Mouse (Mus musculus): ENCODE data around the gene Tep1. TPM values are rescaled to one million over a fixed set of nuclear protein-coding genes. Genes with fewer than 3 reads are reported as not detected.
"Not testable (repeated sequence)": the region's sequence is repeated elsewhere in the genome, so short reads cannot be mapped to it uniquely, and the experiment has no call there.

Gene Tep1
- total and polyA plus RNA-seq, 3 experiments, result 15.5 to 18.9 (median 17.5) TPM

DNA sequence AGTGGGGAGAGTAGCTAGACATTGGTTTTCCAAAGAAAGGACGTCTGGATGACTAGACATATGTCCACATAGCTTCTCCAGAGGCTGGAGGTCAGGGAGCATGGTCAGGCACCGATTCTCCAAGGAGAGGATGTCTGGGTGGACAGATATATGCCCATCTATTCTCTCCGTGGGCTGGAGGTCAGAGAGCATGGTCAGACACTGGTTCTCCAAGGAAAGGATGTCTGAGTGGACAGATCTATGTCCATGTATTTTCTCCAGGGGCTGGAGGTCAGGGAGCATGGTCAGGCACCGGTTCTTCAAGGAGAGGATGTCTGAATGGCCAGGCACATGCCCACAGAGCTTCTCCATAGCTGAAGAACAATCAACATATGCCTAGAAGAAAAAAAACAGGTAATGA lies 2.1 kb downstream of the Tep1 start:
- DNase-seq, result no peak

DNA sequence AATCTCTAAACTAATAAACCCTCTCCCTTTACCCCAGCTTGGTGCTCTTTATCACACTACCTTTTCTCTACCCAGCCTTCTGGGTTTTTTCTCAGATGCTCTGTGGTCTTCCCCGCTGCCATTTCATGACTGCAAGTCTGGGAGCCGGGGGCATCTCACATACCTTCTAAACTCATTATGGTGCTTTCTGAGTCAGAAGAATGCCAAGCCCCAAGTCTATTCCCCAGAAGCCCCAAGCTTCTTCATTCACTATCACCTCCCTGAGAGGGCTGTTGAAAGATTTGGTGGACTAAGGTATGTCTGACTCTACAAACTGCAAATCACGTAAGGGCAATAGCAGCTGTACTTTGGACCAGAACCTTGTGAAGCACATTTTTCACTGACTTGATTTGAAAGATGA lies 3.4 kb downstream of the Tep1 start:
- no peak for DNase-seq

DNA sequence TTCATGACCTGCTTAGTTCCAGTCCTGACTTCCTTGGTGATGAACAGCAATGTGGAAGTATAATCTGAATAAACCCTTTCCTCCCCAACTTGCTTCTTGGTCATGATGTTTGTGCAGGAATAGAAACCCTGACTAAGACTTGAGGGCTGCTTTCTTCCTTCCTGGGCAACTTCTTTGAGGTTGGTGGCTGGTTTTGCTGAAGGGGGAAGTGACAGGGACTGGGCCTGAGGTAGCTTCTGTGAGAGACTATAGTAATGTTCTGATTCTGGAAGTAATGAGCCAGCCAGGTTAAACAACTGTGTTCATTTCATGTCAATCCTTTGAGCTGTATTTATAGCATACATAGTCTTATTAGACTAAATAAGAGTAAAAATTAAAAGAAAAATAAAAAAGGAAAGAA lies 5.4 kb downstream of the Tep1 start:
- not testable (repeated sequence) for DNase-seq

DNA sequence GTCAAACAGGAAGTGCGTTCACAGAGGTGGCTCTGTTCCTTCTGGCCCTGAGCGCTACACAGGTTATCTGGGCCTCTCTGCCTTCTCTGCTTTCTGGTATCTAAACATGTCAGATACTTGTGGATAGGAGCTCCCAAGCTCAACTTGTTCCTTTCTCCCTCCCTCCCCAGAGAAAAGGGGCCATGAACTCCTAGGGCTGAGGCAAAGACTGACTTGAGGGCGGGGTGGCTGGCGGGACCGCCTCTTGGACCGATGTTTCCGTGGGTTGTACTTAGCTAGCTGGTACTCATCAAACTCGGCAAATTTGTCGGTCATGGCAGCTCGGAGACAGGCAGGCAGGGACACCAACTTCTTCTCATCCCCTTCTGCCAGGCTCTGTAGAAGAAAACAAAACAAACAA lies 7.7 kb downstream of the Tep1 start:
- no peak for DNase-seq

DNA sequence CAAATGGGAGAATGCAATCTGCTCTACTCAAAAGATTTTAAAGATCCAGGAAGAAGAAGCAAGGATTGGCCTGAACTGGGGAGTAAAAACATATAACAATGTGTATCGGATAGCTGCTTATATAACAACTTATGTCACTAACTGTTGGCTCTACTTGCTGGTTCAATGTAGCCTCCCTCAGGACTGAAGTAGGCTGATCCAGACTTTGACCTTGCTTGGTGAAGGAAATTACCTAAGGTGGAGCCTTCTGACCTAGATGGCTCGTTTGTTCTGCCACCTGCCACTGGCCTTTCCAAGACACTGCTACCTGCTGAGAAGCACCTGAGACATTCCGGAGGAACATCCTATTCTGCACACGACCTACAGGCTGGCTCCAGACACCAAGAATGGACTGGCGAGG lies 14.6 kb downstream of the Tep1 start:
- DNase-seq, result no peak

DNA sequence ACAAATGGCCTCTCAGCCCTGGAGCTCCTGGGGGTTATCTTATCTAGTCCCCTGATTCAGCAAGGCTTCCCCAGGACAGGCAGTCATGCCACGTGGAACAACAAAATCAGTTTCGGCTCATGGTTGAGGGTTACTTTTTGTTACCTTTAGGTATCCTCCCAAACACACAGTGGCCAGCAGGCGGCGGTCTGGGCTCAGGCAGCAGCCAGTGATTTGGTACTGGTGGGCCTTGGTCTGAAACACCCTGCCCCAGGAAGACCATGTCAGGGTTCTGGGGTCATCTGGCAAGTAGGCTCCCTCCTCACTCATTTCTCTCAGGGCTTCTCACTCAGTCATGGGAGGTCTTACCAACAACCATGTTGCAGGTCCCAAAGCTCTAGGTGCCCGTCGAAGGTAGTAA lies 33.1 kb downstream of the Tep1 start:
- no peak for DNase-seq

DNA sequence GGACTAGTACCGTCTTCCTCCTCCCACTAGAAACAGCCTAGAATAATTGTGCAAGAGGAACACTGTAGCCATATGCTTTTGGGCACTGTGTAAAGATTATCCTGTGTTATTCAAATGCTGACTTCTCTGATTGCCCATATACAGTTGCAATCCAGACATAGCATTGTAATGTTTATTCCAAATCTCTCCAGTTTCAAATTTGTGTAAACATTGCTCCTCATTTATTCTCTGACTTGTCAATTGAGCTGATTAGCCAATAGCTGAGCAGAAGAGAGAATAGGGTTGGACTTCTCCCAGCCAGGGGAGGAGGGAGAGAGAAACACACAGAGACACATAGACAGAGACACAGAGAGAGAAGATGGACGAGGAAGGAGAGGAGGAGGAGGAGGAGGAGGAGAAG lies 35.9 kb downstream of the Tep1 start:
- no peak for DNase-seq

DNA sequence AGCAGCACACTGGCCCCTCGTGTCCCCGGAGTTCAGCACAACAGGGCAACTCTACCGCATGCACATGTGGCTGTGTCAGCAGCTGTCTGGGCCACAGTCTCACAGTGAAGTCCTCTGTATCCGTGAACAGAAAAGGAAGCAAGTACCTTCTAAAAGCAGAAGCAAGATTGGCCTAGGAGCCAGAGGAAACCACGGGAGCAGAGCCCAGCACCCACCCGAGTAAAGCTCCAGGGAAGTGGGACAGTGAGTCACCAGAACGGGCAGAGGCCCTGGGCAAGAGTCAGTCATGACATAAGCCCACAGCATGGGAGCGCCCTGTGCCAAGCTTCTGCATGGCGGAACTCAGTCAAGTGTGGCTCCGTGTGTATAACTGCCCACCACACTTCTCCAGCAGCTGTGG lies 36.4 kb downstream of the Tep1 start:
- DNase-seq, result peak; percentile 57

DNA sequence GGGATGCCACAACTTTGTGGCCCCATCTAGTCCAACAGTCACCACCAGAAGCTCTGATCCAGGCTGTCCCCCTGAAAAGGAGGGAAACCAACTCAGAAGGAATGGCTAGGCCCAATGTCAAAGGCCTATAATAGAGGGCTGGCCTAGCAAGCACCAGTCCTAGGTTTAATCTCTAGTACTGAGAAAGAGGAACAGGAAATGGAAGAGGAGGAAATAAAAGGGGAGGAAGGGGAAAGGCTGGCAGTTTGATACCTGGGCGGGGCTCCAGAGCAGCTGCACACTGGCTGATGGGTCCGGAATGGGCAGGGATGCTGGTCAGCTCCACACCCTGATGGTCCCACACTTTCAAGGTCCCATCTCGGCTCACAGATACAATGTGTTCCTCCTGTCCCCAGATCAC lies 40.5 kb downstream of the Tep1 start:
- no peak for DNase-seq

DNA sequence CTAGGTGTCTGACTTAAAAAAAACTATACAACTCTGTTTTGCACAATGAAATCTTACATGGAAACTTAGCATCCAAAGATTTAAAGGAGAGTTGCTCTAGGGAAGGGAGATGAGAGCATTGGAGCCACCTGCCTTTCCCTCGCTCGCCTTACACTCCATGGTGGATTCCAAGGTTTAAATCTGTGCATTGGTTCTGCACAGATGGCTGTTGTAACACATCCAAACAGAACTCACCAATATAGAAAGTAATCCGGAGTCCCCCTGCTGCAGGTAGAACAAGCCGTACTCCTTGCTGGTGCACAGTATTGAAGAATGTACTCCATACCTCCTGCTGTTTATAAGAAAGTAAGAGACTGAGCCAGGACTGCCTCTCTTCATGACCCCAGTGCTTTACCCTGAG lies 43.8 kb downstream of the Tep1 start:
- DNase-seq, result no peak

DNA sequence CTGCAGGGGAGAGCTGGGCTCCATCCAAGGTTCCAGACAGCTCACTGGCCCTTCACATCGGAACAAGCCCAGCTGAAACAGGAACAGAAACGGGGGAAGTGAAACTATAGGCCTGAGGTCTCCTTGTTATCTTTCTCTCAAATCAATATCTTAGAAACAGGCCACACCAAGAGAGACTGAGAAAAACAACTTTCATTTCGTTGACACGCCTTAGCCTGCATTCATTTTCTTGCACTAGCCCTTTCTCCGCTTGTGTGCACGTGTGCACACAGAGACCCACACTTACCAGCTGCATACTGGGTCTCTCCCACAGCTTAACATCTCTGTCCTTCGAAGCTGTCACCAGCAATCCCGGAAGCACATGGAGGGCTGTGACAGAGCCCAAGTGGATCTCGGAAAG lies 46.1 kb downstream of the Tep1 start:
- no peak for DNase-seq

DNA sequence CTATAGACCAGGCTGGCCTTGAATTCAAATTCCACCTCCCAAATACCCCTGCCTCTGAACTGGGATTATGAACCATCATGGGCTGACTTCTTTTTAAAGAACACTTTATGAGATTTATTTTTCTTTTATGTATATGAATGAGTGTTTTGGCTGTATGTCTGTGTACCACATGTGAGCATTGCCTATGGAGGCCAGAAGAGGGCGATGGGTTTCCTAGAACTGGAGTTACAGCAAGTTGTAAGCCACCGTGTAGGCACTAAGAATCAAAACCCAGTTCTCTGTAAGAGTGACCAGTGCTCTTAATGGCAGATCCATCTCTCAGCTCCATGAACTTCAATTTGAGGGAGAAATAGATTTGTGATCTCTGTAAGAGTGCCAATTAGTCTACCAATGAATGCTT lies 47.1 kb downstream of the Tep1 start:
- DNase-seq, result no peak

DNA sequence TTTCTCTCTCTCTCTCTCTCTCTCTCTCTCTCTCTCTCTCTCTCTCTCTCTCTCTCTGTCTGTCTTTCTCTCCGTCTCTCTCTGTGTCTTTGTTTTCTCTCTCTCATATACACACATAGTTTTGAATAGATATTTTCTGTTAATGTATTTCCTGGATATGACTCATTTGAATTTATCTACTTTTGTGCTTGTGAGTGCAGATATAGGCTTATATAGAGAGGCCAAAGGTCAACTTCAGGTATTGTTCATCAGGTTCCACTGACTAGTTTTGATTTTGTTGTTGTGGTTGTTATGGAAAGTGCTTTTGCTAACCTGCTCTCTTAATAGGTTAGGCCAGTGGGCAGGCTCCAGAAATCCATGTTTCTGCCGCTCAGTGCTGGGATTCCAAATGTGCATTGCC lies 57.3 kb downstream of the Tep1 start:
- no peak for DNase-seq

DNA sequence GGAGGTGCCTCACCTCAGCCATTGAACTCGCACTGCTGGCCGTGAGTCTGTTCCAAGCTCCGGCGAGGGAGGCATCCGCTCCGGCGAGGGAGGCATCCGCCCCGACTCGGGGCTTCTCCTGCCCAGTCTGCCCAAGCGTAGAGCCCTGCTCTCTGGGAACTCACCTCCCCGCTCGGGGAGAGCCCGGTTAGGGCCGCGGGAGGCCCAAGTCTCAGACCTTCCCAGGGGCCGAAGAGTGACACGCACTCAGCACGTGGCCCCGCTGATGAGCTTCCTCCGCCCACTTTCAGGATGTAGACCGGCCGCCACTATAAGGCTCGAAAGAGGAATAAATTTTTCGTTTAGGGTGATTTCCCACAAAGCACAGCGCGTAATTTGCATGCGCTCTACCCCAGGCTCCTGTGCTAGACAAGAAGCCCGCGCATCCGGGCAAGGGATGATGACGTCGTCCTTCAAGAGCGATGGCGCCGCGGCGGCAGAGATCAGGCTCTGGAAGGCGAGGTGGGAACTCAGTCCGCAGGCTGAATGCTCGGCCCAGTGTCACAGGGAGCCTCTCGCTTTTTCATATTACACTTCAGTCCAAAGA lies 62.8 kb downstream of the Tep1 start, which contains the start of the genes Ccnb1ip1 and Parp2:
TSS of gene Ccnb1ip1 (minus strand) at position 246 of the 586 bp plus-strand sequence.
TSS of gene Parp2 (plus strand) at position 355 of the 586 bp plus-strand sequence.
- DNase-seq, result peak; percentile 97

DNA sequence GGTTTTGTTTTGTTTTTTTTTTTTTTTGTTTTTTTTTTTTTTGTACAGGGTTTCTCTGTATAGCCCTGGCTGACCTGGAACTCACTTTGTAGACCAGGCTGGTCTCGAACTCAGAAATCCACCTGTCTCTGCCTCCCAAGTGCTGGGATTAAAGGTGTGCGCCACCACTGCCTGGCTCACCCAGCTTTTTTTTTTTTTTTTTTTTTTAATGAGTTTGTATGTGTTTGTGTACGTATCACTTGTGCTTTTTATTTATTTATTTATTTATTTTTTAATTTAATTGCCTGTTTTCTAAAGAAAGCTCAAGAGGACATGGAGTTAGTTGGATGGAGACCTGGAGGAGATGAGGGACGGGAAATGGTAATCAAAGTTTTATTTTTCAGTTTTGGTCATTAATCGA lies 63.9 kb downstream of the Tep1 start:
- DNase-seq, result not testable (repeated sequence)

DNA sequence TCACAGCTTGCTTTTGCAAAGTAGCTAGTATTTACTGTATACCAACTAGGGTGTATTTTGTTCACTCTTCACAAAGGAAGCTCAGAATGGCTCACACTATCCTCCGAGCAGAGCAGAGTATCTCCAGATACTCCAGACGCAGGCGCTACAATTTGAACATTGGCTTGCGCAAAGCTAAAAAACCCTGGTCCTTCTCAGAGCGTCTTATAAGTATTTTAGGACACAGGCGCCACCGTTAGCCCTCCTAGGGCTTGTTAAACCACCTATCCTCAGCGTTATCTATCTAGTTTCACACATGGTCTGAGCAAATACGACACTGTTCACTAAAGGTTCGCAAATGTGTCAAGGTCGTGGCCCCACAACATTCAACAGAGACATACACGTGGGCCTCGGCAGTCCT lies 65.7 kb downstream of the Tep1 start:
- DNase-seq, result no peak

DNA sequence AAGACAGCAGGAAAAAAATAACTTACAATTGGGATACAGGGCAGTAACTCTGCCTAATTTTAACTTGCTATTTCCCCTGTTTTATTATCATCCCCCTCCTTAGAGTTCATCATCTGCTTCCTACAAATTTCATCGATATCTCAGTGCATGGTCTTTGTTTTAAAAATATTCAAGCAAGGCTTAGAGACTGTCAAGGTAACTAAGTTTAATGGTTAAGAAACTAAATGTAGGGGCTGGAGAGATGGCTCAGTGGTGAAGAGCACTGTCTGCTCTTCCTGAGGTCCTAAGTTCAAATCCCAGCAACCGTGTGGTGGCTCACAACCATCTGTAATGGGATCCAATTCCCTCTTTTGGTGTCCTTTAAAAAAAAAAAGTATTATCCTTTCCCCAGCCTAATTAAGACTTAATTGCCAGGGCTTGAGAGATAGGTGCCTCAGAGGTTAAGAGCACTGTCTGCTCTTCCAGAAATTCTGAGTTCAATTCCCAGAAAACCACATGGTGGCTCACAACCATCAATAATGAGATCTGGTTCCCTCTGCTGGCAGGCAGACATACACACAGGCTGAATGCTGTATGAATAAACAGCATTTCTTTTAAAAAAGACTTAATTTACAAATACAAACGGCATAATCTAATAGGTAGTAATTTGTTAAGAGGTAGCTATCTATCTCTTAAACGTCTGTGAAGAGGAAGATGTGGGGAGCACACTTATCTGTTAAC lies 67.4 kb downstream of the Tep1 start:
- DNase-seq, result no peak

DNA sequence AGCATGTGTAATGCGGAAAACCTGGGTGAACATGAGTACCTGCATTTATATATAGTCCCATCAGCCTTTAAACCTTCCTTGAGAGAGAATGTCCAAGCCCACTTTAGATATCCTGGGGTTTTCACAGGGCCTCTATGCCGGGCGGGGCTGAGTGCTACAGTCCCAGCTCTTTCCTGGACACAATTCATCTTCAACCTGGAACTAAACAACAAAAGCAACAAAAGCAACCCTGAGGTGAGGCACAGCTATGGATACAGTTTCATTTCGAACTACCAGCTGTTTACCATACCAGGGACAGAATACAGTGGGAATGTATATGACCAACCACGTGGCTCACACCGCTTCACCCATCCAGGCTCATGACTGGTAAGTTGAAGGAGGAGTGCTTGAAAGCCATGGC lies 67.9 kb downstream of the Tep1 start:
- no peak for DNase-seq

DNA sequence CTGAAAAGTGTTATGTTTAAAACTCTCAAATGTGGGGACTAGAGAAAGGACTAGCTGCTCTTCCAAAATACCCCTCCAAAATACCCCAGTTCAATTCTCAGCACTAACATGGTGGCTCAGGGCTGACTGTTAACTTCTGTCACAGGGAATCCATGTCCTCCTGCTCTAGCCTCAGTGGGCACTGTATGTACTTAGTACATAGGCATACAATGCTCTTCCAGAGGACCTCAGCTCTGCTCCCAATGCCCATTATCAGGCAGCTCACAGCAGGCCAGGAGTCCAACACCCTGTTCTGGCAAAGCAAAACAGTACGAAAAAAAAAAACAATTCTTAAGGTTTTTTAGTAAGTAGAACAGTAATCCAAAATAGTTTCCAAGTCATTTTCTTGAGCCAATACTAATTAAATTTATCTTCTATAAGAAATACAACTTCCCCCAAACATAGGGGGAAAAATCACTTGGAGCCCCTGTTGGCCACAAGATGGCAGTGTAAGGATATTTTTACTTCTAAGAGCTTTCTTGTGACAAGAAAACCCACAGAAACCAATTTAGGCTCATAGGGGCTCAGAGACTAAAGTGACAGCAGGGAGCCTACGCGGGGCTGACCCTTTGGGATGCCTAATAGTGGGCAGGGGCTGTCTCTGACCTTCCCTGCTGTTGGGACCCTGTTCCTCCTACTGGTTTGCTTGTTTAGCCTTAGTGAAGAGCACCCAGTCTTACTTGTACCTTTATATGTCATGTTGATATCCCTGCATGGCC lies 70.7 kb downstream of the Tep1 start:
- peak; percentile 33 for DNase-seq

DNA sequence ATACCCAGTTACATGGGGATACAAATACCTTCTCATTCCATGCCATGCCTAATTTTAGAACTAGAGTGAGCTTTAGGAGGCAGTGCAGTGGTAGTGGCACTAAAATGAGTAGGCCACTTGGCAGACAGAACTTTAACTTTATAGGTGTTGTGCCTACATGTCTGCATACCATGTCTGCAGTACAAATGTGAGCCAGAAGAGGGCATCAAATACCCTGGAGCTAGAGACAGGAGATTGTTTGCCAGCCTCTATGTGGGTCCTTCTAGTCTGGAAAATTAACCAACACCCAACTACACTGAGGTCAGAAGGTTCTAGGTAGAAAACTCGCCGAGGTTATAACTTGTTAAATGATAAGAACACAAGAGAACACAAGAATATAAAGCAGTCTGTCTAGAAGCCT lies 71.8 kb downstream of the Tep1 start:
- DNase-seq, result no peak

DNA sequence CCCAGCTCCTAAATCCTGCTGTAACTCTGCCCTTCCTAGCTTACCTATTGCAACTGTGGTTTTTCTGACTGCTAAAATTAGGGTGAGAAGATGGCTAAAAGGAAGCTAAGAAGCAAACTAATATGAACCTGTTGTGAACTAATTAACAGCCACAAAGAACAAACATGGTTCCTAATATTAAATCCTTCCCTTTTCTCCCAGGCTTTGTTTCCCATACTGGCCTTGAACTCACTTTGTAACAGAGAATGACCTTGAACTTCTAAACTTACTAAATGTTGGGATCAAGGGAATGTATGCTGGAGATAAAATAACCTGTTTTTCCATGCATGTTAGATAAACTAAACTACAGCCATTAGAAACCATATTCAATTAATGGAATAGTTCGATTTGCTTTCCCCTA lies 73.9 kb downstream of the Tep1 start:
- no peak for DNase-seq

DNA sequence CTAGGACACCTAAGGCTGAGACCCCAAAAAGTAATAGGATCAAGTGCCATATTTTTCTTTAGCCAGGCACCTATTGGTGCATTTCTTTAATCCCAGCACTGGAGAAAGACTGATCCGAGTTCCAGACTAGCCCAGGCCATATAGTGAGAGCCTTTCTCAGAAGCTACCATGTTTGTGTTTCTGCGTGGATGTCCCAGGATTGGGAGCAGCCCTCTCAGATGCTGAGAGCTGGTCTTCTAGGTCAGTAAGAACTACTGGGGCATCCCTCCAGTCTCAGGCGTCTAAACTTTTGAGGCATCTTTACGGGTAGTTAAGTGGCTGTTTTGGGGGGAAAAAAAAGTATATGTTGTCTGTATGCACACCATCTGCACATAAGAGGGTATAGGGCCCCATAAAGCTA lies 74.4 kb downstream of the Tep1 start:
- DNase-seq, result no peak

DNA sequence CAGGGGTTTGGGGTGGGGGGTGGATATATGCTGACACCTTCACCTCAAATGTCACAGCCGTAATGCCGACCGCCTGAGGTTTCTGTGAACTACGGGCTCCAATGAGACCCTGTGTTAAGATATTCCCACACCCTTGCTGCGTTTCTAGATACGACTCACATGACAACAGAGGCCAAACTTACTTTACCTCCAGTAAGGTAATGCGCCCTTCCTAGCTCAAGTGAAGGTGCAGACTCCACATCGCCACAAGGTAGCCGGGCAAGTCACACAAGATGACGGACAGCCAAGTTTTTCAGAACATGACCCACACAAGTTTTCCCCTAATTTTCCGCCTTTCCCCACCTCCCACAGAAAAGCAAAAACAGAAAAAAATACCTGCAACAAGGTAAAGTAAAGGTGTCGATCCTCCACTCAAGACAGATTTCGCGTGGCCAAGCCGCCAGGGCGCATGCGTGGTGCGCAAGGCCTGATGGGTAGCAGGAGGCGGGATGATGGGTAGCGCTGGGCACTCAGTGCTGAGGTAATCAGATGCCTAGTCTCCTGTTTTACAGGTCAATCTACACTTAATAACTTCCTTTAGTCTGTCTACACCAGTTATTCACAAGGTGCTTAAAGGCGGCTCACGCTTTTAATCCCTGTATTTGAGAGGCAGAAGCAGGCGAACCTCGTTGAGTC lies 75.0 kb downstream of the Tep1 start:
- DNase-seq, result no peak

Measured in adrenal gland, adult 2 months (tissue).